Mouse (Mus musculus) thymus, adult 2 months (tissue): ENCODE measurements around the gene Szt2.

Experiments
- CTCF ChIP-seq: fragments of 200-500 bp; IDR thresholded peaks from 2 replicates; pipeline ENCODE4 v1.5.1; 2012; ENCODE audit warnings: mild to moderate bottlenecking, control low read depth, low read length, moderate library complexity, borderline replicate concordance; ENCODE audit not compliant: control insufficient read depth, poor library complexity, insufficient read depth; ENCODE audit errors: extremely low read depth
- POLR2A ChIP-seq: fragments of 200-500 bp; IDR thresholded peaks from 2 replicates; pipeline ENCODE4 v1.6.1; 2012; ENCODE audit warnings: mild to moderate bottlenecking, low read length, control low read depth, moderate library complexity; ENCODE audit not compliant: control insufficient read depth, poor library complexity, insufficient read depth; ENCODE audit errors: extremely low read depth

DNA sequence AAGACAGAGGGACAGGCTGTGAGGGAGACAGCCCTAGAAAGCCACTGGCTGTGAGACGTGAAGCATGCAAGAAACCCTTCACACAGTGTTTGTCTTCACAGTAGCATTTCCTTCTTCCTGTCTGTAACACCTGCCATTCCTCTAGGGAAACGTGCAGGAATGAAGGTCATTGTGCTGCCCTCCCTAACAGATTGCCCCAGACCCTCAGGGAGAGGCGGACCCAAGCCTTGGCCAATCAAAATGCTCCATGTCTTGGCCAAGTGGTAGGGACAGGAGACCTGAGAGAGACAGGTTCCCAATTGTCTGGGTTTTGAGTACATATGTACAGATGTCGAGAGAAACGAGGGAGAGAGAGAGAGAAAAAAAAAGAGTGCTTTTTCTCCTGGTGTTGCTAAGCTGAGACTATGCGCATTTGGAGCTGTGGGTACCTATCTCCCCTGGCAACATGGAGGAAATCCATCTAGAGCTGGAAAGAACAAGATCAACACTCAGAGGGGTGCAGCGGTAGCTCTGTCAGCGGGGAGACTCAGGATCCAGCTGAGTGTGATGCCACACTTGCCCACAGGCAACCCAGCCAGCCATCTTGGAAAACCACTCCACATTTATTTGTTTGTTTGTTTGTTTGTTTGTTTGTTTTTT is 89.2 kb downstream of the Szt2 start:
- no peak for TF ChIP-seq CTCF
- no peak for TF ChIP-seq POLR2A
